Mouse (Mus musculus) hindbrain, embryonic 15.5 days (tissue): ENCODE data around the gene Gimap3. TPM values are rescaled to one million over a fixed set of nuclear protein-coding genes. Genes with fewer than 3 reads are reported as not detected.

Source experiments
- ATAC-seq: fragments of 200-750 bp; cut with Nextera tagmentation; 2 replicates; pipeline ENCODE4 v1.8.0; 2017; ENCODE audit warnings: low read depth, moderate number of reproducible peaks, moderate TSS enrichment; ENCODE audit not compliant: low FRiP score
- H3K27ac ChIP-seq: fragments of 300-500 bp; sonication (generic); replicated peaks from 2 replicates; pipeline ENCODE4 v1.5.1; 2015; ENCODE audit warnings: mild to moderate bottlenecking, inconsistent platforms
- H3K27me3 ChIP-seq: fragments of 300-500 bp; sonication (generic); 2 replicates; pipeline ENCODE4 v1.6.1; 2015; ENCODE audit warnings: control low read depth, inconsistent platforms
- H3K36me3 ChIP-seq: fragments of 300-500 bp; sonication (generic); 2 replicates; pipeline ENCODE4 v1.6.1; 2015; ENCODE audit warnings: control low read depth, inconsistent platforms
- H3K4me1 ChIP-seq: fragments of 300-500 bp; sonication (generic); replicated peaks from 2 replicates; pipeline ENCODE4 v1.6.1; 2015; ENCODE audit warnings: control low read depth, inconsistent platforms
- H3K4me2 ChIP-seq: fragments of 300-500 bp; sonication (generic); 2 replicates; pipeline ENCODE4 v1.6.1; 2015; ENCODE audit warnings: moderate library complexity, mild to moderate bottlenecking, inconsistent platforms
- H3K4me3 ChIP-seq: fragments of 300-500 bp; sonication (generic); 2 replicates; pipeline ENCODE4 v1.5.1; 2015; ENCODE audit warnings: mild to moderate bottlenecking, inconsistent platforms
- H3K9ac ChIP-seq: fragments of 300-500 bp; sonication (generic); 2 replicates; pipeline ENCODE4 v1.6.1; 2015; ENCODE audit warnings: inconsistent platforms
- H3K9me3 ChIP-seq: fragments of 300-500 bp; sonication (generic); 2 replicates; pipeline ENCODE4 v1.6.1; 2016; ENCODE audit warnings: control low read depth, inconsistent platforms
- WGBS: fragments of 180-500 bp; shearing (Covaris S2); methylation state at CpG from one replicate; pipeline ENCODE4 v1.1.7; 2015; 5-methylcytosine and 5-hydroxymethylcytosine counted together
- polyA plus RNA-seq: library from polyadenylated mRNA; unstranded; fragments of >200 nt; fragmentation: Nextera tagmentation; extraction: Ambion mirVana; gene quantifications from 2 replicates; pipeline ENCODE4 v1.2.1, GENCODE M21; 2015

Gene Gimap3
- polyA plus RNA-seq: not detected in 2 replicates

DNA sequence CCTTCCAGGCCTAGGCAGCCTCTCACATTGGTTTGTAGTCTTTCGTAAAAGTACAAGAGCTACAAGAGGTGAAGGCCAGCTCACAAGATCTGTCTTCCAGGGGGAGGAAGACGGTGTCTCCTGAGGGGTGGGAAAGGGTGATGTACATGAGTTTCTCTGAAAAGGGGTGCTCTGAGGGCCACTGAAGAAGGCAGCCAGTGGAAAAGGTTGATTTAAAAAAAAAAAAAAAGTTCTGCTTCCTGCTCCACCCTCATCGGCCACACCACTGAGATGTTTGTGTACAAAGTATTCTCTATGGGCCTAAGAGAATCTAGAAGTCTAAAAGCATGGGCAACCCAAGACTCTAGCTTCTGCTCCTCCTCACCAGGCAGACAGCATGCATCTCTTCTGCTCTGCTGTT is at the start of gene Gimap3:
TSS of gene Gimap3 (minus strand) at position 156 of the 400 bp plus-strand sequence.
- H3K27me3 ChIP-seq: no peaks in the 10 kb centered on the region
- H3K4me3 ChIP-seq: no peak within 1 kb of the TSS
- no peaks in the 10 kb centered on the region for H3K36me3 ChIP-seq
- no peak within 1 kb of the TSS for H3K27ac ChIP-seq
- ATAC-seq: no peak
- 93% methylated on average over 3 of the region's 3 CpGs for WGBS
- no peaks in the 10 kb centered on the region for H3K9me3 ChIP-seq
- no peaks in the 10 kb centered on the region; the same call in 1 of the 2 replicates for H3K4me1 ChIP-seq
- no peak within 1 kb of the TSS for H3K9ac ChIP-seq
- H3K4me2 ChIP-seq: no peak within 1 kb of the TSS

- H3K36me3 ChIP-seq: no peaks in the 10 kb centered on the region
- no peak overlapping the region for H3K4me2 ChIP-seq
- H3K9me3 ChIP-seq: no peaks in the 10 kb centered on the region
- no peak overlapping the region for H3K4me3 ChIP-seq
- H3K4me1 ChIP-seq: no peaks in the 10 kb centered on the region
- H3K27me3 ChIP-seq: no peaks in the 10 kb centered on the region
- no peak overlapping the region for H3K9ac ChIP-seq
- ATAC-seq: no peak
- 9% methylated on average over 6 of the region's 6 CpGs for WGBS
- H3K27ac ChIP-seq: no peak overlapping the region
Observed at GRCm38 (mm10) chr6:48817815-48818214, 47.2 kb upstream of the Gimap3 start.

GRCm38 (mm10) chr6:48815013-48815412 is 44.4 kb upstream of the Gimap3 start:
- Histone ChIP-seq H3K4me2 (no peak overlapping the region), H3K9ac (no peak overlapping the region), H3K4me3 (no peak overlapping the region), H3K36me3 (no peaks in the 10 kb centered on the region), H3K4me1 (no peaks in the 10 kb centered on the region), H3K9me3 (no peaks in the 10 kb centered on the region), H3K27me3 (no peaks in the 10 kb centered on the region), H3K27ac (no peak overlapping the region)
- no peak for ATAC-seq

GRCm38 (mm10) chr6:48809494-48810219 is 39.0 kb upstream of the Gimap3 start:
- no peak for ATAC-seq

DNA sequence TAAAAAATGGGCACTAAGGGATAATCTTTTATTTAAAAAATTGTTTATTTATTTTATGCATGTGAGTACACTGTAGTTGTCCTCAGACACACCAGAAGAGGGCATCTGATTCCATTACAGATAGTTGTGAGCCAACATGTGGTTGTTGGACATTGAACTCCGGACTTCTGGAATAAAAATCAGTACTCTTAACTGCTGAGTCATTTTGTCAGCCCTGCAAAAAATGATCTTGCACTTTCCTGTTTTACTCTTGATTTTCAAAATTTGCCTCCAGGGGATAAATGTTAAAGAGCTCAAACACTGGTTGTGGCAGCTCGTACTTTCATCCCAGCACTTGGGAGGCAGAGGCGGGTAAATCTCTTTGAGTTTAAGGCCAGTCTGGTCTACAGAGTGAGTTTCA is 36.1 kb upstream of the Gimap3 start:
- no peak for ATAC-seq
- 91% methylated on average over 3 of the region's 3 CpGs for WGBS

More at GRCm38 (mm10) chr6:48809494-48810219, 39.0 kb upstream of the Gimap3 start:
- Histone ChIP-seq H3K9ac (no peak overlapping the region), H3K4me3 (no peak overlapping the region), H3K9me3 (no peaks in the 10 kb centered on the region), H3K36me3 (no peaks in the 10 kb centered on the region), H3K27me3 (no peaks in the 10 kb centered on the region), H3K27ac (no peak overlapping the region), H3K4me2 (no peak overlapping the region), H3K4me1 (no peaks in the 10 kb centered on the region)
- WGBS: 78% methylated on average over 3 of the region's 3 CpGs

GRCm38 (mm10) chr6:48804346-48804745 is 33.7 kb upstream of the Gimap3 start:
- WGBS: 91% methylated on average over 5 of the region's 5 CpGs
- no peaks in the 10 kb centered on the region for H3K9me3 ChIP-seq
- no peak for ATAC-seq

More for the DNA sequence above, 36.1 kb upstream of the Gimap3 start:
- Histone ChIP-seq H3K4me1 (no peaks in the 10 kb centered on the region), H3K9ac (no peak overlapping the region), H3K36me3 (no peaks in the 10 kb centered on the region), H3K4me3 (no peak overlapping the region), H3K27ac (no peak overlapping the region), H3K9me3 (no peaks in the 10 kb centered on the region), H3K27me3 (no peaks in the 10 kb centered on the region), H3K4me2 (no peak overlapping the region)

GRCm38 (mm10) chr6:48803406-48804051 is 32.9 kb upstream of the Gimap3 start:
- Histone ChIP-seq H3K4me3 (no peak overlapping the region), H3K4me1 (no peaks in the 10 kb centered on the region), H3K9me3 (no peaks in the 10 kb centered on the region), H3K27me3 (no peaks in the 10 kb centered on the region), H3K27ac (no peak overlapping the region), H3K36me3 (no peaks in the 10 kb centered on the region), H3K9ac (no peak overlapping the region), H3K4me2 (no peak overlapping the region)
- no peak for ATAC-seq

More at GRCm38 (mm10) chr6:48804346-48804745, 33.7 kb upstream of the Gimap3 start:
- no peak overlapping the region for H3K27ac ChIP-seq
- H3K9ac ChIP-seq: no peak overlapping the region
- no peaks in the 10 kb centered on the region for H3K4me1 ChIP-seq
- no peak overlapping the region for H3K4me2 ChIP-seq
- H3K27me3 ChIP-seq: no peaks in the 10 kb centered on the region
- H3K4me3 ChIP-seq: no peak overlapping the region
- H3K36me3 ChIP-seq: no peaks in the 10 kb centered on the region

GRCm38 (mm10) chr6:48801897-48802296 is 31.2 kb upstream of the Gimap3 start:
- 93% methylated on average over 1 of the region's 1 CpGs for WGBS
- Histone ChIP-seq H3K36me3 (no peaks in the 10 kb centered on the region), H3K9me3 (no peaks in the 10 kb centered on the region), H3K4me3 (no peak overlapping the region), H3K4me2 (no peak overlapping the region), H3K27me3 (no peaks in the 10 kb centered on the region), H3K4me1 (no peaks in the 10 kb centered on the region), H3K27ac (no peak overlapping the region), H3K9ac (no peak overlapping the region)
- ATAC-seq: no peak

- no peak overlapping the region for H3K4me3 ChIP-seq
- H3K9me3 ChIP-seq: no peaks in the 10 kb centered on the region
- H3K27me3 ChIP-seq: no peaks in the 10 kb centered on the region
- H3K36me3 ChIP-seq: no peaks in the 10 kb centered on the region
- no peak overlapping the region for H3K27ac ChIP-seq
- 78% methylated on average over 2 of the region's 2 CpGs for WGBS
- H3K4me1 ChIP-seq: no peaks in the 10 kb centered on the region
- ATAC-seq: no peak
- H3K4me2 ChIP-seq: no peak overlapping the region
- no peak overlapping the region for H3K9ac ChIP-seq
Observed at GRCm38 (mm10) chr6:48787867-48788266, 17.2 kb upstream of the Gimap3 start.

GRCm38 (mm10) chr6:48785601-48786000 is 14.9 kb upstream of the Gimap3 start:
- Histone ChIP-seq H3K36me3 (no peaks in the 10 kb centered on the region), H3K9ac (no peak overlapping the region), H3K4me1 (no peaks in the 10 kb centered on the region), H3K9me3 (no peaks in the 10 kb centered on the region), H3K27ac (no peak overlapping the region), H3K4me3 (no peak overlapping the region), H3K4me2 (no peak overlapping the region), H3K27me3 (no peaks in the 10 kb centered on the region)
- whole genome bisulfite sequencing: 80% methylated on average over 2 of the region's 2 CpGs
- no peak for ATAC-seq

DNA sequence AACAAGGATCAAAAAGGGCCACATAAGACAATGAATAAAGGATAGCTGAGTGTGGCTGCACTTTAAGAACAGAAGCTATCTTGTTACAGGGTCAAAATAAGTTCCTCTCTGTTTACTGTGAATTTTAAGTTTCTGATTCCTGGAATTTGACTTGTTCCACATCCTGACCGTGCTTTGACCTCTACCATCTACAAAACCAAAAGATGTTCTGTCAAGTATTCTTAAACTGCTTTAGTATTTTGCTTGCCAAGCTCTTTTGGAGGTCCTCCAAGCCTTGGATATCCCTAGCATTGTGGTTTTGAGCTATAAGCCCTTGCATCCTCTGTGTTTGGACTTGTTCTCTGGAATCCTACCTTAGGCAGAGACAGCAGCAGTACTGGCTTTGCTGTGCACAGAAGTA is 14.5 kb upstream of the Gimap3 start:
- WGBS: 76% methylated on average over 1 of the region's 1 CpGs
- no peak for ATAC-seq
- no peaks in the 10 kb centered on the region for H3K9me3 ChIP-seq

GRCm38 (mm10) chr6:48784406-48784805 is 13.8 kb upstream of the Gimap3 start:
- no peak for ATAC-seq

More for the DNA sequence above, 14.5 kb upstream of the Gimap3 start:
- Histone ChIP-seq H3K9ac (no peak overlapping the region), H3K27ac (no peak overlapping the region), H3K4me1 (no peaks in the 10 kb centered on the region), H3K4me2 (no peak overlapping the region), H3K27me3 (no peaks in the 10 kb centered on the region), H3K4me3 (no peak overlapping the region), H3K36me3 (no peaks in the 10 kb centered on the region)

More at GRCm38 (mm10) chr6:48784406-48784805, 13.8 kb upstream of the Gimap3 start:
- H3K27ac ChIP-seq: no peak overlapping the region
- H3K9ac ChIP-seq: no peak overlapping the region
- H3K27me3 ChIP-seq: no peaks in the 10 kb centered on the region
- 96% methylated on average over 1 of the region's 1 CpGs for WGBS
- no peak overlapping the region for H3K4me2 ChIP-seq
- H3K36me3 ChIP-seq: no peaks in the 10 kb centered on the region
- no peaks in the 10 kb centered on the region for H3K4me1 ChIP-seq
- no peaks in the 10 kb centered on the region for H3K9me3 ChIP-seq
- no peak overlapping the region for H3K4me3 ChIP-seq
